Mouse (Mus musculus) lung, postnatal 10 days (tissue): Measurements from ENCODE around the gene Pnpla7.
A peak's percentile ranks its signal among the peaks of the same experiment; 100 is the strongest.

Experiments
- DNase-seq: peaks from one replicate; pipeline ENCODE4 v3.0.0; 2021

Pnpla7 gene

GRCm38 (mm10) chr2:24996471-24996870 is 20.6 kb downstream of the Pnpla7 start:
- no peak for DNase-seq

- peak; percentile 61 for DNase-seq
Measured at GRCm38 (mm10) chr2:25000544-25001235, 24.9 kb downstream of the Pnpla7 start.

- DNase-seq, result no peak
Measured at GRCm38 (mm10) chr2:25003946-25004786, 28.3 kb downstream of the Pnpla7 start.

- no peak for DNase-seq
Measured at GRCm38 (mm10) chr2:25006767-25007166, 30.9 kb downstream of the Pnpla7 start.

- DNase-seq, result no peak
Measured at GRCm38 (mm10) chr2:25008250-25008649, 32.4 kb downstream of the Pnpla7 start.

- DNase-seq, result no peak
Measured at GRCm38 (mm10) chr2:25022678-25023077, 46.8 kb downstream of the Pnpla7 start.

- DNase-seq, result no peak
Measured at GRCm38 (mm10) chr2:25025109-25025508, 49.3 kb downstream of the Pnpla7 start.

GRCm38 (mm10) chr2:25034994-25035393 is 59.2 kb downstream of the Pnpla7 start:
- DNase-seq, result no peak

- no peak for DNase-seq
Measured at GRCm38 (mm10) chr2:25040089-25040488, 64.3 kb downstream of the Pnpla7 start.

GRCm38 (mm10) chr2:25050921-25051320 is 75.1 kb downstream of the Pnpla7 start:
- DNase-seq, result no peak

GRCm38 (mm10) chr2:25051450-25051849 is 75.6 kb downstream of the Pnpla7 start:
- DNase-seq, result no peak

GRCm38 (mm10) chr2:25053101-25053500 is 77.3 kb downstream of the Pnpla7 start:
- DNase-seq, result no peak

GRCm38 (mm10) chr2:25054221-25055067 is 78.6 kb downstream of the Pnpla7 start, which contains the start of gene Nsmf:
TSS of gene Nsmf (plus strand) at chr2:25054355.
- peak; percentile 95 for DNase-seq

- DNase-seq, result peak; percentile 30
Measured at GRCm38 (mm10) chr2:25055068-25055405, 79.2 kb downstream of the Pnpla7 start.

- DNase-seq, result no peak
Measured at GRCm38 (mm10) chr2:25055409-25056155, 79.7 kb downstream of the Pnpla7 start.

- no peak for DNase-seq
Measured at GRCm38 (mm10) chr2:25058926-25059325, 83.1 kb downstream of the Pnpla7 start.

GRCm38 (mm10) chr2:25063523-25063922 is 87.7 kb downstream of the Pnpla7 start:
- no peak for DNase-seq

GRCm38 (mm10) chr2:25064285-25064684 is 88.5 kb downstream of the Pnpla7 start:
- DNase-seq, result no peak

GRCm38 (mm10) chr2:25065537-25065936 is 89.7 kb downstream of the Pnpla7 start:
- DNase-seq, result no peak

GRCm38 (mm10) chr2:25066552-25066951 is 90.7 kb downstream of the Pnpla7 start:
- DNase-seq, result no peak

- DNase-seq, result no peak
Measured at GRCm38 (mm10) chr2:25069537-25069936, 93.7 kb downstream of the Pnpla7 start.

GRCm38 (mm10) chr2:25072398-25072797 is 96.6 kb downstream of the Pnpla7 start:
- DNase-seq, result no peak

- peak; percentile 67 for DNase-seq
Measured at GRCm38 (mm10) chr2:25075506-25075905, 99.7 kb downstream of the Pnpla7 start.
